Mouse (Mus musculus) ES-Bruce4 (cell line): ENCODE data around the gene Kif3b.

ENCODE experiments used
- CTCF ChIP-seq: IDR thresholded peaks from one replicate; pipeline ENCODE4 v1.8.1; 2011; ENCODE audit warnings: low read depth, low read length
- POLR2A ChIP-seq: IDR thresholded peaks from one replicate; pipeline ENCODE4 v1.8.1; 2011; ENCODE audit warnings: low read length; ENCODE audit not compliant: insufficient read depth

- TF ChIP-seq POLR2A (no peak), CTCF (no peak)
Observed at GRCm38 (mm10) chr2:153354648-153355047, 63.4 kb downstream of the Kif3b start.
